Mouse (Mus musculus) lung, embryonic 16.5 days (tissue): ENCODE data around the gene Gm49387. TPM values are rescaled to one million over a fixed set of nuclear protein-coding genes. Genes with fewer than 3 reads are reported as not detected.

Experiments
- ATAC-seq: fragments of 200-750 bp; cut with Nextera tagmentation; 2 replicates; pipeline ENCODE4 v1.8.0; 2017; ENCODE audit warnings: low read depth, mild to moderate bottlenecking, moderate library complexity
- H3K27ac ChIP-seq: fragments of 300-500 bp; sonication (generic); 2 replicates; pipeline ENCODE4 v1.5.1; 2014; ENCODE audit warnings: mild to moderate bottlenecking, control low read depth, low read length
- H3K27me3 ChIP-seq: fragments of 300-500 bp; sonication (generic); 2 replicates; pipeline ENCODE4 v1.6.1; 2014; ENCODE audit warnings: low read depth, low read length, mixed read lengths; ENCODE audit not compliant: control insufficient read depth, insufficient read depth
- H3K36me3 ChIP-seq: fragments of 300-500 bp; sonication (generic); 2 replicates; pipeline ENCODE4 v1.6.1; 2014; ENCODE audit warnings: low read length; ENCODE audit not compliant: control insufficient read depth, insufficient read depth
- H3K4me1 ChIP-seq: fragments of 300-500 bp; sonication (generic); replicated peaks from 2 replicates; pipeline ENCODE4 v1.6.1; 2014; ENCODE audit warnings: low read length, mixed read lengths; ENCODE audit not compliant: control insufficient read depth, insufficient read depth
- H3K4me2 ChIP-seq: fragments of 300-500 bp; sonication (generic); 2 replicates; pipeline ENCODE4 v1.6.1; 2014; ENCODE audit warnings: low read depth, low read length, control low read depth
- H3K4me3 ChIP-seq: fragments of 300-500 bp; sonication (generic); 2 replicates; pipeline ENCODE4 v1.5.1; 2014; ENCODE audit warnings: mild to moderate bottlenecking, low read length, control low read depth
- H3K9ac ChIP-seq: fragments of 300-500 bp; sonication (generic); 2 replicates; pipeline ENCODE4 v1.6.1; 2014; ENCODE audit warnings: low read length, control low read depth
- H3K9me3 ChIP-seq: fragments of 300-500 bp; sonication (generic); 2 replicates; pipeline ENCODE4 v1.6.1; 2016; ENCODE audit warnings: low read length; ENCODE audit not compliant: control insufficient read depth
- WGBS: fragments of 180-500 bp; shearing (Covaris S2); extraction: QIAGEN DNeasy Blood & Tissue Kit; methylation state at CpG from one replicate; pipeline ENCODE4 v1.1.7; 2014; 5-methylcytosine and 5-hydroxymethylcytosine counted together
- polyA plus RNA-seq: library from polyadenylated mRNA; unstranded; fragments of >200 nt; fragmentation: Nextera tagmentation; extraction: Ambion mirVana; gene quantifications from 2 replicates; pipeline ENCODE4 v1.2.1, GENCODE M21; 2015

The Gm49387 gene
- polyA plus RNA-seq, 1 experiment from 2014 or later = 1.6 TPM

GRCm38 (mm10) chr14:31663376-31664099, 22.9 kb upstream of the Gm49387 start:
- Histone ChIP-seq H3K9ac (no peak overlapping the region), H3K4me1 (peaks cover 52% of the 10 kb centered on the region), H3K4me3 (no peak overlapping the region), H3K36me3 (peaks cover 5% of the 10 kb centered on the region), H3K4me2 (no peak overlapping the region), H3K27me3 (no peaks in the 10 kb centered on the region), H3K27ac (peak overlapping the region; percentile 96), H3K9me3 (no peaks in the 10 kb centered on the region)
- 73% methylated on average over 13 of the region's 13 CpGs for WGBS
- no peak for ATAC-seq

- no peaks in the 10 kb centered on the region for H3K27me3 ChIP-seq
- peak; percentile 67 for ATAC-seq
- H3K4me2 ChIP-seq = peak overlapping the region; percentile 81
- H3K27ac ChIP-seq = peak overlapping the region; percentile 96
- peak overlapping the region; percentile 48 for H3K4me3 ChIP-seq
- peaks cover 5% of the 10 kb centered on the region for H3K36me3 ChIP-seq
- peak overlapping the region; percentile 69 for H3K9ac ChIP-seq
- H3K9me3 ChIP-seq = no peaks in the 10 kb centered on the region
- peaks cover 52% of the 10 kb centered on the region for H3K4me1 ChIP-seq
- 25% methylated on average over 9 of the region's 9 CpGs for WGBS
Observed at GRCm38 (mm10) chr14:31662555-31663211, 22.0 kb upstream of the Gm49387 start.

GRCm38 (mm10) chr14:31661671-31662554, 21.2 kb upstream of the Gm49387 start:
- H3K4me3 ChIP-seq = peak overlapping the region; percentile 48
- no peaks in the 10 kb centered on the region for H3K9me3 ChIP-seq
- H3K27ac ChIP-seq = peak overlapping the region; percentile 96
- H3K36me3 ChIP-seq = peaks cover 1% of the 10 kb centered on the region; the same call in 1 of the 2 replicates
- ATAC-seq = peak; percentile 87
- peaks cover 57% of the 10 kb centered on the region for H3K4me1 ChIP-seq
- no peaks in the 10 kb centered on the region for H3K27me3 ChIP-seq
- H3K9ac ChIP-seq = peak overlapping the region; percentile 69
- peak overlapping the region; percentile 81 for H3K4me2 ChIP-seq
- WGBS = 4% methylated on average over 44 of the region's 44 CpGs

GRCm38 (mm10) chr14:31660312-31661093, 19.8 kb upstream of the Gm49387 start:
- 76% methylated on average over 7 of the region's 7 CpGs for WGBS
- no peaks in the 10 kb centered on the region for H3K9me3 ChIP-seq
- ATAC-seq = no peak
- no peak overlapping the region for H3K4me3 ChIP-seq
- no peaks in the 10 kb centered on the region for H3K36me3 ChIP-seq
- H3K27me3 ChIP-seq = no peaks in the 10 kb centered on the region
- H3K9ac ChIP-seq = 0 out of 2 replicates have a peak overlapping the region, but pooled peaks have one; percentile 10
- H3K4me1 ChIP-seq = peaks cover 56% of the 10 kb centered on the region
- H3K27ac ChIP-seq = peak overlapping the region; percentile 21
- H3K4me2 ChIP-seq = no peak overlapping the region

GRCm38 (mm10) chr14:31659501-31660181, 19.0 kb upstream of the Gm49387 start:
- ATAC-seq = no peak
- peaks cover 47% of the 10 kb centered on the region for H3K4me1 ChIP-seq
- no peaks in the 10 kb centered on the region for H3K27me3 ChIP-seq
- no peak overlapping the region for H3K4me3 ChIP-seq
- H3K9ac ChIP-seq = no peak overlapping the region
- H3K36me3 ChIP-seq = no peaks in the 10 kb centered on the region
- no peak overlapping the region for H3K4me2 ChIP-seq
- H3K27ac ChIP-seq = peak overlapping the region; percentile 48; the same call in 1 of the 2 replicates
- 54% methylated on average over 10 of the region's 10 CpGs for WGBS
- H3K9me3 ChIP-seq = no peaks in the 10 kb centered on the region

- Histone ChIP-seq H3K9me3 (no peaks in the 10 kb centered on the region), H3K27ac (no peak overlapping the region)
Observed at GRCm38 (mm10) chr14:31658126-31658680, 17.5 kb upstream of the Gm49387 start.

GRCm38 (mm10) chr14:31656857-31657645, 16.4 kb upstream of the Gm49387 start:
- Histone ChIP-seq H3K9ac (no peak overlapping the region), H3K4me3 (no peak overlapping the region), H3K27ac (no peak overlapping the region), H3K27me3 (no peaks in the 10 kb centered on the region), H3K36me3 (no peaks in the 10 kb centered on the region), H3K4me1 (peaks cover 22% of the 10 kb centered on the region), H3K4me2 (no peak overlapping the region), H3K9me3 (no peaks in the 10 kb centered on the region)
- 20% methylated on average over 5 of the region's 5 CpGs for WGBS
- ATAC-seq = 0 out of 2 replicates have a peak, but pooled peaks have one; percentile 8

More at GRCm38 (mm10) chr14:31658126-31658680, 17.5 kb upstream of the Gm49387 start:
- 86% methylated on average over 8 of the region's 8 CpGs for WGBS
- Histone ChIP-seq H3K36me3 (no peaks in the 10 kb centered on the region), H3K4me3 (no peak overlapping the region), H3K27me3 (no peaks in the 10 kb centered on the region), H3K4me2 (no peak overlapping the region), H3K9ac (no peak overlapping the region), H3K4me1 (peaks cover 33% of the 10 kb centered on the region)
- no peak for ATAC-seq
